Mouse (Mus musculus) kidney, adult 8-10 months (tissue): ENCODE results near the gene Sbno2.
A peak's percentile ranks its signal among the peaks of the same experiment; 100 is the strongest.

Source experiments
- DNase-seq, 2 experiments: peaks; one replicate each; pipeline ENCODE4 v3.0.0; 2022

Sbno2 gene

DNA sequence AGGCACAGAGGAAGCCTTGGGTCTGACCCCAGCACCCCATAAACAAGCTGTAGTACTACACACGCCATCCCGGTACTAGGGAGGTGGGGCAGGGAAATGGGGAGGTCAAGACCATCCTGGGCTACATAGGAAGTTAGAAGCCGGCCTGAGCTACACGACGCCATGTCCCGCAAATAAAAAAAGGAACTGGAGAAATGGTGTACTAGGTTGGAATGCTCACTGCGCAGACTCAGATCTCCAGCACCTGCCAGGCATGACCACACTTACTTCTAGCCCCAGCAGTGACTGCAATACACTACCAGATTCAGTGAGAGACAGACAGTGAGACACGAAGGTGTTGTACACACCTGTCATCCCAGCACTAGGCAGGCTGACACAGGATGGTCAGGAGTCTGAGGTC, 17.9 kb downstream of the Sbno2 start:
- no peak for DNase-seq

DNA sequence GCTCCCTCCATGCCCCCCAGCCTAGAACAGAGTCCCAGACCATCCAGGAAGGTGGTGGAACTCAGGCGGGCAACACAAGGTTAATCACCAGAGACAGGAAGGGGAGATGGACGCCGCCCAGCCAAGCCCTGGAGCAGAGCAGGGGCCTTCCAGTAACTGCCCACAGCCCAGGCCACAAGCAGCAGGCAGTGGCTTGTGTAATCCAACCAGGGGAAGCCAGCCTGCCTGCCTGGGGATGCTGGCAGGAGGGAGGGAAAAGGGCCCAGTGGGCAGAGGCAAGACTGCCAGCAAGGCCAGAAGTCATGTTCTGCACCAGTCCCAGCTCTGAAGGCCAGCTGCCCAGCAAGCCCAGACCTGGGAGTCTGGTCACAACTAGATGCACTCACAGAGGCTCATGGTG, 18.5 kb downstream of the Sbno2 start:
- no peak for DNase-seq

DNA sequence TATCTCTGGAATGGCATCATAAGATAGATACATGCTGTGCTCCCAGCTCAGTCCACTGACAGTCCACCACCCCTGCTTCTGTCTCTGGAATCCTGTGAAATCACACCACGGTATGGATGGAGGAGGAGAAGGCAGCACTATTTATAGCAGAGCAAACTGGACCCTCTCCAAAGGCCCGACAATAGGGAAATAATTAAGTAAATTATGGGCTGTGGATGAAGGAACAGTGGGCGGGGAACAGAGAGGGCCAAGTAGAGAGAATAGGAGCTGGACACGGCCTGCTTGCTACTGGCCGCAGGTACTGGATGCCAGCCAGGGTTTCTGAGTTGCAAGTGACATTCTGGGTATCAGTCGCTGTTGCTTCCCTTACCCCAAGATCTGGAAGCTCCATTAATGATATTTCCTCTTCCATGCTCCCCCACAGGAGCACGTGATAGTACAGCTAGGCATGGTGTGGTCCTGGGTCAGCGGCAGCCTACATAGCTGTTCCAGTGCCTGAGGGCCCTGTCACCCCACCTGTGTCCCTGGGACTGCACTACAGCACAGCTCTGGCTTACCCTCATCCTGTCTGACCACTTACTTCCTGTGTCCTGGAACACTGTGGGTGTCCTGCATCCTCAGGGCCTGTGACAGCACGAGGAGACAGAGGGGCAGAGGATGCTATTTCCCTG, 20.4 kb downstream of the Sbno2 start:
- peak; percentile 60 to 65 for DNase-seq

DNA sequence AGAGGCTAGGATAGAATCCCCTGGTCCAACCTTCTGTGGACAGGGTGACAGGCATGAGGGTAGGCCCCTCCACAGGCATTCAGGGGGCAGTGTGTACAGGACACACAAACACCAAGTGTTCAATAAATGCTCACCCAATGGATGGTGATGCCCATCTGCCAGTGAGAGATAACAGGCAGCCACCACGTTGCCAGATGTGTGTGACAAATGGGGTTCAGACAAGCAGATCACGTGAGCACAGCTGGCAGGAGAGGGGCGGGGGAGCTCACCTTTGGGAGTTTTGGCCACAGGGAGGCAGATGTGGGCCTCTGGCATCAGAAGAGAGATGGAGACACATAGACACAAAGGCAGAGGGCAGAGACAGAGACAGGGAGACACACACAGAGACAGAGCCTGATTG, 24.3 kb downstream of the Sbno2 start:
- DNase-seq = no peak

DNA sequence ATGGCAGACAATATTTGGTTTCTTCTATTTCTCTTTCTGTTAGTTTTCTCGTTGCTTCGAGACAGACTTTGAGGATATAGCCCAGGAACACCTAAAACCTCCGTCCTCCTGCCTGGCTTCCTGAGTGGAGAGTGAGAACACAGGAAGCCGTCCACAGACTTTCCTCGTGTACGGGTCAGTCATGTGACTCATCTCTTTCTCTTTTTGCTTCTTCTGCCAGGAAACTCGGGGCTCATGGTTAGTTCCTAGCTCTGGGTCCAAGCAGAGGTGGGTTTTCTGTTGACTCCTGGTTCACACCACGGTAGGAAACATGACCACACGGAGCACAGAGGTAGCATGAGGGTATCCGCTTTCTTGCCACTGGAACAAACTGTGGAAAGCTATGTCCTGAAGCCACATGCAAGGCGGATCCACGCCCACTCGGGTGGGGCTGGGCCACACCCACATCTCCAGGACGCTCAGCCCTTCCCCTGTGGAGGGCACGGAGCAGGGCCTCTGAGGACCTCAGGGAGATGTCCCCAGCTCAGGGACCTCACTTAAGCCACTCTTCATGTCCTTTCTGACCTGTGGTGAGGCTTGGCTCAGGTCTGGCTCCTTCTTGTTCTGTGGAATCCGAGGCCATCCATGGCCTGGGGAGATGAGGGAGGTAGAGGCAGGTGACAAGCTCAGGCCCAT, 24.8 kb downstream of the Sbno2 start:
- no peak for DNase-seq

DNA sequence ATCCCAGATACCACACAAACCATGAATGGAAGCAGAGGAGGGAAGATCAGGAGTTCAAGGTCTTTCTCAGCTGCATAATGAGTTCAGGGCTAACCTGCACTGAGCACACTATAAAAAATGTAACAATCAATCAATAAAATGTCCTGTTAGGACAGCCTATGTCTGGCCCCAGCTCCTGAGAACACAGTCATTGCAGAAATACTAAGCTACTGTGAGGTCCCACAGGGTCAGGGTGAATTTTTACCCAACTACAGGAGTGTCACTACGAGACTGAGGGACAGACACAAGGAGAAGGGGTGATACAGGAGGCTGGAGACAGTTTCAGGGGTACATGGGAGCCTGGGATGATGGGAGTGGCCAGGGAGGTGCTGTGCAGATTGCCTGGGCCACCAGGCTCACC, 27.0 kb downstream of the Sbno2 start:
- DNase-seq = no peak

DNA sequence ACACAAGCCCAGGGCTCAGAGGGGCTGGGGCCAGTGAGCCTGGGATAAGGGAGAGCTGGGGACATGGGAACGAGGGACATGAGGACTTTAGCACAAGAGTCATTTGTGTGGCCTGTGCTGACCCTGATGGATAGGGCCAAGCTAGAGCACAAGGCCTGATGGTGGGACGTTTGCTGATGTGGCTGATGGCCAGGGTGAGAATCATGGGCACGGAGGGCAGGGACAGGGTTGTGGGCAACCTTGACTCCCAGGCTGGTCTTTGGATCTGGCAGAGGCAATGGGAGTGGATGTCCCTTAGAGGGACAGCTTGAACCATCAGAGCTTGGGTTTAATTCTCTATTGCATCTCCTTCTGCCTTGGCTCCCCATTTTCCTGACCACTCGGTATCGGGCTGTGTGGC, 28.1 kb downstream of the Sbno2 start:
- no peak for DNase-seq

DNA sequence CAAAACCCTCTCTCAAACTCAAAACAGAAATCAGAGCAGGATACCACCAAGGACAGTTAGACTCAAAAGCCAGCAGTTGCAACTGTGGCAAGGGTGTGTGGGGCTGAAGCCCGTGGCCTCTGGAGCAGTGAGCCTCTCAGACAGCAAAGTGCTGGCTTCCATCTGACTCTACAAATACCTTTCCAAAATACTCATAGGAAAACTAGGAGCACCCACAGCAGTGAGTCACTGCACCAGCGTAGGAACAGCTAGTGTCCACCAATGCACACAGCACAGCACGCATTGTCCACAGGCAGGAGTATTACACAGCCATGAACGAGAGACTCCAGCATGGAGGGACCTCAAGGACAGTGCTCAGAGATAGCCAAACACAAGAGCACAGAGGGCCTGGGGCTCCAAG, 29.0 kb downstream of the Sbno2 start:
- no peak for DNase-seq

DNA sequence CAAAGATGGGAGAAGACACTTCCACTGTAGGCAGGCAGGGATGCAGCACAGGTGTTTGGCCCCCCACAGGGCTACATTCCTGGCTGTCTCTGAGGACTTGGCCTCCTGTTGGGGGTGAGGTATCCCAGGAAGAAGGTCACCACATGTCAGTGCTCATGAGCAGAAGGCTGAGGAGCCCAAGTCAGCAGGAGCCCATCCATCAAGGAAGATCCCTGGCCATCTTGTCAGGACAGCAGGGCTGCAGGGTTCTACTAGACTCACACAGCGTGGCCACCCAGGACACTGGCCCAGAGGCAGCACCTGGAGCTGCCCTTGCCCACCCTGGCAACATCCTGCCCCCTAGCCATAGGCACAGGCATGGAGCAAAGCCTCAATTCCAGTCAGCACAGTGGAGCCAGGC, 29.4 kb downstream of the Sbno2 start:
- no peak for DNase-seq

DNA sequence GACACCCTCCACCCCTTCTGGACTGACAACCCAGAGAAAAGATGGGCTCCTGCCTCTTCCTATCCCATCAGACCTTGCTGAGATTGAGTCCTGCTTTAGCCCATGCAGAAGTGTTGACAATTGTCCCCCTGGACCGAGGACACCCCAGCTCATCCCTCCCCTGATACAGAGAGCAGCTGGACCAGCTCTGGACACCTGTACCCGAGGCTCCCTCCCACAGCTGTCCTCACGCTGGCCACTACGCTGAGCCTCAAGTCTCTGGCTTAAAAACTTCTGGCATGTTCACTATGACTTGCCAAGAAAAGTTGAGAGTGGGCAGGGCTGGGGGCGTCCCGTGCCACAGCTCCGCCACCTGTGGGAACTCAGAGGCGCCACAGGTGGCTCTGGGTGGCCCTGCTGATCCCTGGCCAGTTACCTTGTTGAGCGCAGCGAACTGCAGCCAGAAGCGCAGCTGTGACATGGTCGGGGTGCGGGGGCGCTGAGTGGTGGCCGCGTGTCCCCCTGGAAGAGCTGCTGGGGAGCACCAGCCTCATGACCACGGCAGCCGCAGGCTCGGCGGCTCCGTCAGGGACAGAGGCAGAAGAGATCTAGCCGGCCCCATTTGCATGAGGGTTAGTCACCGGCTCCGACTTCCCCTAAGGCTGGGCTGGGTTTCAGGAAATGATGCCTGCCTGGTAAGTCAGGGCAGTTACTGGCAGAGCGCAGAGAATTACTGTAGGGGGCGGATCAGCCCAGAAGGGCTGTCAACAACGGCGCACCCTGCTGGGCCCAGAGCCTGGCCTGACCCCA, 30.4 kb downstream of the Sbno2 start:
- DNase-seq = peak; percentile 68 to 70

DNA sequence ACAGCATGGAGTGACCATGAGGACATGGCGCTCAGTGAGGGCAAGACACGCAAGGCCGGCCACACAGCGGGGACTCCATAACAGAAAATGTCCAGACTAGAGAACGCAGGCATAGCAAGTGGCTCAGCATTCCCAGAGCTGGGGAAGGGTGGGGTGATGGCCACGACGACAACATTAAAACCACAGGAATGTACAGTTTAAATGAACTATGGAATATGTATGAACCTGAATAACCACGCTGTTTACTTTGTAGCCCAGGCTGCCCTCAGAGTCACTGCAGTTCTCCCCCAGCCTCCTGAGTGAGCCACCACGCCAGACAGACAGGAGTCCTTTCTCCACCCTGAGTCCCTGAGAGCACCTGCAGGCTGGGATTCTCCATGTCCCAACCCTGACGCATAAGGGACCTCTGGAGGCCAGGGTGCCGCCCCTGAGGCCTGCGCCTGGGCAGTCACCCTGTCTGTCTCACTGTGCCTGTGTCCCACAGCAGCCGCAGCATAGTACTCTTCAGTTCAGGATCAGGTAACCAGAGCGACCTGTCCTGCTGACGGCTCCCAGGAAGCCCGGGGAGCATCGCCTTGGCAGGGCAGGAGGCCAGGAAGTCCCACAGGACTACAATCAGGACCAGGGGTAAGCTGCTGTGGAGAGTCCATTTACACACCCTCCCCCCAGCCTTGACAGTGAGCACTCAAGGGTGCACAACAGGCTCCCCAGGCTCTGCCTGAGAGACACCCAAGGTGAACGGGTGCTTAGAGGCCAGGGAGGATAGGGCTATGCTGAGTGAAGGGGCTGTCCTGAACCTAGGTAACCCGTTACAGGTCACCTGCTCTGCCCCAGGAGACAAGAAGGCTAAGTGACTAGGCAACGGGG, 32.5 kb downstream of the Sbno2 start:
- peak; percentile 40 to 60 for DNase-seq

DNA sequence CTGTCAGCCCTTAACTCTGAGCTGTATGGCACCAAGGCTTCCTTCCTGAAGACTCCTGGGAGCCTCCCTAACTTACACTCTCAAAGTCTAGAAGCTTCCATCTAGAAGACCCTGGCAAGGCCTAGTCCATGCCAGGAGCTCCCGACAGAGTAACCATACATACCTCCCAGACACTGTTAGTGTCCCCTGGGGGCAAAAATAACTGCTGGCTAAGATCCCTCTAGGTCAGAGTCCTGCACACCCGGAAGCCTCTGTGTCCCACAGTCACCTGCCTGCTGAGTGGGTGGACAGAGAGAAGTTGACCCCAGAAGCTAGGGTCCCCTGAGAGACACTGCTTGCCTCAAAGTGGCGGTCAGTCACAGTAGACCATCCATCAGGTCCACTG, 33.9 kb downstream of the Sbno2 start:
- no peak for DNase-seq

DNA sequence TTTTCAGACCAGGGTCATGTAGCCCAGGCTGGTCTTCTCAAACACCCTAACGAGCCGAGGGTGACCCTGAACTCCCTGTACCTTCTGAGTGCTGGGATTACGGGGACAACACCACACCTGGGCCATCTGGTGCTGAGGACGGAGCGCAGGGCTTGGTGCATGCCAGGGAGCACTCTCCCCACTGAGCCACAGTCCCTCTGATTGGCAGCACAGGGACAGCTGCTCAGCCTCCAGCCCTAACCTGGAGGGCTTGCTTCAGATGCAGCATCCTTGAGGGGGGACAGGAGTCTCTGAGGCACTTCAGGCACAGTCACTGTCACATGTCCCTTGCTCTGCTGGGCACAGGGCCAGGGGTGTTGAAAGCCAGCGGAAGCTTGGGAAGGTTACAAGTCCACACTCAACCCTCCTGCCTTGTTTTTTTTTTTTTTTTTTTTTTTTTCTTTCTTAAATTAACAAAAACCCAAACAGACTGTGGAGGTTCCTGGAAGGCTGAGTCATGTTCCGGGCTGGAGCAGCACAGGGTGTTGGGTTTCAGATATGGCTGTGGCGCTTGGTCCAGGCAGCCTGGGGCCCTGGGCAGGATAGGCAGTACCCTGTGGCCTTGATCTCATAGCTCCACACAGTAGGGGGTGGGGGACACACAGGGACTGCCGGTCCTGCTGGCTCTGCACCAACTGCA, 34.4 kb downstream of the Sbno2 start:
- DNase-seq = peak; percentile 89 to 90

DNA sequence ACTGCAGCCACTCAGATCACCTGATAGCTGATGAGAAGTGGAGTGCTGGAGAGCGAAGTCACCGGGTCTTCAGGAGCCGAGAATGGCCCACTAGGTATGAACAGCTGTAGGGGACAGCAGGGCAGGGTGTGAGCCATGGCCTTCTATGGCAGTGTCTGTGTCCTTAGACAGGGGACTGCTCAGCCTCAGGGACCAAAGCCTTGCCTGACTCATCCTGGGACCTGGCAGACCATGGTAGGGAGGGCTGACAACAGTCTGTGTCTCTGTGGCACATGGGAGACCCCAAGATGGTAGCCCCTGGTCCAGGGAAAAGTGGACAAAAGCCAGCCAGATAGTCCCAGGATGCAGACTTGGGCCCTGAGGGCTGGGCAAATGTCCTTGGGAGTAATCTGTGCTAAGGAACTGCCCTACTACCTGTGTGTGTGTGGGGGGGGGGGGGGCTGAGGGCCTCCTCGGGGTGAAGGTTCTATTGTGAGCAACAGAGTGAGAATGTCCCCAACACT, 35.4 kb downstream of the Sbno2 start:
- no peak for DNase-seq

DNA sequence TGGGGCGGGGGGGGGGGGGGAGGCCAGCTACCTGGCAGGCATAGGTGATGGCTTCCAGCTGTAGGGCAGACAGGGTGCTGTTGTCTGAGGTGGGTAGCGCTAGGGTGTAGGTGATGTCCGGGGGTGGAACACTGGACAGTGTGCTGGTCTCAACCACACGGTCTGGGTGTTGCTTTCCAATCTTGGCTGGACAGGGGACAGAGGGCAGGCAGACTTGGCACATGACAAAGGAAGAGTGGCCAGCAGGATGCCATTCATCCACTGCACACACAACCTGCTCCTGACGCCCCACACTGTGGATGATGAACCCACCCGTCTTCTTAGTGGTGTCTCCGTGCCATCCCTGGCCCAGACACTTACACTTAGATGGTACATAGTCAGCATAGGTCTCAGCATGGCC, 36.1 kb downstream of the Sbno2 start:
- DNase-seq = no peak

DNA sequence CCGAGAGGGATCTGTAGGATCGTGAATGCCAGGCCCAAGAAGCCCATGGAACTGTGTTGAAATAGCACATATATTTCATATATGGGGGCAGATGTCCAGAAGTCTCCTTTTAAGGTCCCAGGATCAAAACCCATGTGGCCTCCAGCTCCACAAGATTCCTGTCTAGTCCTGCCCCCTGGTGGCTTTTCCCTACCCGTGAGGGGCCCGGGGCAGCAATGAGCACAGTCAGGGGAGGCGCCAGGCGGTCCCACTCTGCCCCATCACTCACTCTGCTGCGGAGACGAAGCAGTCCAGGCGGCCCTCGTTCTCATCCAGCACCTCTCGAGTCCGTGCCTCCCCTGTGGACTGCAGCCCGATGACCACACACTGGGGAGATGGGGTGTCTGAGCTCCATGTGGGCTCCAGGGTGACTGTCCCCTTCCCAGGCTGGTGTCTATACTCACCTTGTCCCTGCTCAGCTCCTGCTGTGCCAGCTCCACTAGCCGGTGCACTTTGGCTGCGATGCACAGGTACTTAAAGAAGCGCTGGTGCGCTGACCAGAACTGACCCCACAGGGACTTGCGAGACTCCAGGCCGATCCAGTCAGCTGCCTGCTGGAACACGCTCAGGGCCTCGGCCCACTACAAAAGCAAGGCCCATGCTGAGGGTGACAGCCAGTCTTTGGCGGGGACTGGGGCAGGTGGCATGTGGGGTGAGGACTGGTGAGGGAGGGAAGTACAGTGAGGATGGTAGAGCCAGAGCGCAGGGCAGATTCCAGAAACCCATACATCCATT, 41.3 kb downstream of the Sbno2 start:
- no peak for DNase-seq

DNA sequence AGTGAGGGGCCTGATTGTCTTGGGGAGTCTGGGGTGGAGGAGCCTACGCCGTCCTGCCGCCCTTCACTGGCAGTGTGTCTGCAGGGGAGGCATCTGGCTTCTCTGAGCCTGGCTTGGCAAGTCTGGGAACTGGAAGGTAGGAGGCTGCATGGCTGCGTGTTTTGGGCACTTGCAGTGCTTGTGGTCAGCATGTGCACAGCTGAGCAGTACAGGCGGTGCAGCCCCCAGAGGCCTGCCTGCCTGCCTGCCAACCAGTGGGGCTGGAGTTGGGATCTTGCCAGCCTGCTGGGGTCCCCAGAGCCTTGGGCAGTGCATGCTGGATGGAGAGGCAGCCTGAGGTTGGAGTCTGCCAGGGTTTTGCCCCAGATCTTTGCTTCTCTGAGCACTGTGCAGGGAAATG, 42.3 kb downstream of the Sbno2 start:
- DNase-seq = no peak

DNA sequence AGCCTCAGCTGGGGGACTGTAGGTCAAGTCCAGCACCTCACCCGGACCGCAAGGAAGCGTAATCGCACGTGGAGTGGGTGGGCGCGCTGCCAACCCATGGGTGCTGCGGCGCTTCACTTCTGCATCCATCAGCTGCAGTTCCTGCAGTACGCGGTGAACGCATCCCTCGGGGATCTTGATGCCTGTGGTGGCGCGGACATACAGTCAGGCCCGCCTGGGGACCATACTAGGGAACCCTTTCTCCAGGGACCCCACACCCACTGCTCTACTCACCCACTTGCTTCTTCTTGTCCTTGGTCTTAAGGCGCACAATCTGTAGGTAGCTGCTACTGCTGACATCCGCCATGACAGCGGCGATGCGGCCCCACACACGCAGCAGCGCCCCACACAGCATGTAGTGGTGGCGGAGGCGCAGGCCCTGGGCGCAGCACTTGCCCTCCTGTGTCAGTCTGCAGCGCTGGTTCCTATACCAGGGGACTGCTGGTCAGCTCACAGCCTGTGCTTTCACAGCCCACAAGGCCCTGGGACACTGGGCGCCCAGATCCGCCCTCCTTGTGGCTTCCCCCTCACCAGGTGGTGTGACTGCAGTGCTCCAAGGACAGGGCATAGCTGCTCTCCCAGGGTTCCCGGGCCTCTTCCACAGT, 47.6 kb downstream of the Sbno2 start:
- DNase-seq = peak in 1 of 2 experiments; percentile 39

DNA sequence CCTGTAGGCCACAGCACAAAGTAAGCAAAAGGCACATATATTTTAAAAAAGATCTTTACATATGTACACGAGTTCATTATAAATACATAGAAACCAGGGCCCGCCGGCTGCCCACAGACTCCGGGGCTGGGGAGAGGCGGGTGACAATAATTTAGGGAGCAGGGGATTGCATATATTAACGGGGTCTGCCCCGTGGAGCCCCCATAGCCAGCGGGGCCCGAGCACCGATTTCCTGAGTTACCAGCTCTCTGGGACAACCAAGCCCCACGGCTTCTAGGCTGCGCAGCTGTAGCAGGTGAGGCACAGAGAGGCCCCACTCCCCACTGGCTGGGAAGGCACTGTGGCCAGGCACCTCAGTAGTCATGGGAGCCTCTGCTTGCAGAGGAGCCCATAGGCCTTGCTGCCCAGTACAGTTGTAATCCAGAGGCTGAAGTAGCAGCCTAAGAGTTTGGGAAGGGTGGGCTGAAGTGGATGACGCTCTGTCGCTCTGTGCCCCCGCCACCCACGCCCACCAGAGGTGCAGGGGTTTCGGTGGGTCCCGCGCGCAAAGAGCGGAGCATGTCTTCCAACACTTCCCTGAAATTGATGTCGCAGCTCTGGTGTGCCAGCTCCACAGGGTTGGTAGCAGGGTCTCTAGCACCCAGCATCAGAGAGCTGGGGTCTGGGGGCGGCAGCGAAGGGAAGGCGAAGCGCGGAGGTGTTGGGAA, 48.2 kb downstream of the Sbno2 start:
- DNase-seq = no peak

DNA sequence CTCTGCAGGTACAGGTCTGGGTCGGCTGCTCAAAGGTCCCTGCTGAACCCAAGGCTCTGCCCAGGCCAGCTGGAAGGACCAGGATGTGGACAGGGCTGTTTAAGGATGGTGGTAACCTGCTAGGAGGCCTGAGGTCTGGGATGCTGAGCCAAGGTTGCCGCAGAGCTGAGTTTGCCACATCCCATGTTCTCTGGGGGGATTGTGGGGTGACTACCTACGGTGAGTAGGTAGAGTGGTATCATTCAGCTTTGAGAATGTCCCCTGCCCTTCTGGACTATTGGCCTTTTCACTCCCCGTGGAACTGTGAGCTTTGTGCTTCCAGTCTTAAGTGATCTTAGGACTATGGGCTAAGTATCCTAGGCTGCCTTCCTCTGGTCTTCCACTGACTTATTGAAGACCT, 48.9 kb downstream of the Sbno2 start:
- peak in 1 of 2 experiments; percentile 53 for DNase-seq
